Mouse (Mus musculus): ENCODE measurements around the gene Stambpl1. TPM values are rescaled to one million over a fixed set of nuclear protein-coding genes. Genes with fewer than 3 reads are reported as not detected.

The Stambpl1 gene
- total and polyA plus RNA-seq, 2 experiments from 2014 or later = 19.4 to 21.2 TPM

DNA sequence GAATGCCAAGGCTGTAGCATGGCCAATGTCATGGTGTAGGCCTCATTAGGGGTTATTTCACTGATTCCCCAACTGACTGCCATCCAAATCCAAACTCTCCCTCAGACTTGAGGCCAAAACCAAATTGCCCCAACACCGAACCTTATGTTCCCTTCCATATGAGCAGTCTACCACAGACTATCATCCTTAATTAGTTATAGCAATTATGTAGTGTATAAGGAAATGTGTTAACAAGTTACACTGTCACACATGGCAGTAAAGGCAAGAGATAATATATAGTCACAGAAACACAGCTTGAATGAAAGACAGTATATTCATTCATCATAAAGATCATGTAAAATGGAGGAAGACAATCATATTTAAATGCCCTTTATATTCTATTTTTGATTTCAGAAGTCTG is 81.0 kb downstream of the Stambpl1 start:
- Histone ChIP-seq H3K9me3 (ENCODE audit: low read length) (no peaks in the 10 kb centered on the region), H3K4me1 (ENCODE audit: insufficient read depth, low read length) (no peaks in the 10 kb centered on the region), H3K27me3 (ENCODE audit: insufficient read depth, low read length) (no peaks in the 10 kb centered on the region), H3K4me3 (ENCODE audit: low read length) (no peak overlapping the region), H3K4me2 (ENCODE audit: low read depth, low read length) (no peak overlapping the region), H3K36me3 (ENCODE audit: insufficient read depth, low read length) (no peaks in the 10 kb centered on the region), H3K9ac (replicated peaks; ENCODE audit: low read length) (no peak overlapping the region), H3K27ac (no peak overlapping the region)
- ATAC-seq (no peak), DNase-seq (ENCODE audit: low spot score) (no peak)
- TF ChIP-seq CTCF (IDR thresholded peaks at IDR 0.05; ENCODE audit: low read depth) = no peak
- 95% methylated on average over 1 of the region's 1 CpGs for WGBS

DNA sequence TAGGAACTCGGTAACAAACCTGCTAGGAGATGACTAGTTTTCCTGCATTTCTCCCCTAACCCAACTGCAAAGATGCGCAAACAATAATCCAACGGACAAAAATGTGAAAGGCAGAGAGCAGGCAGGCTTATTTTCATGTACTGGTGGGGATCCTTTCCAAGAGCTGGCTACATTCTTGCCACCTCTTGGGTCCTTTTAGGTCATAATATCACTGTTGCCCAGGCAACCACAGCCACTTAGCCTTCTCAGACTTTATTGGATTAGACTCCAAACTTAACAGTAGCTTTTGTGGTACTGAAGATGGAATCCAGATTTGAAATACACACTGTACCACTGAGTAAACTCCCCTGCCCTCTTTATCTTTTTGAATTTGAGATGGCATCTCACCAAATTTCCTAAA is 86.0 kb downstream of the Stambpl1 start:
- 66% methylated on average over 3 of the region's 3 CpGs for WGBS
- Histone ChIP-seq H3K36me3 (ENCODE audit: insufficient read depth, low read length) (no peaks in the 10 kb centered on the region), H3K9me3 (ENCODE audit: low read length) (no peaks in the 10 kb centered on the region), H3K4me3 (ENCODE audit: low read length) (no peak overlapping the region), H3K4me2 (ENCODE audit: low read depth, low read length) (no peak overlapping the region), H3K4me1 (ENCODE audit: insufficient read depth, low read length) (no peaks in the 10 kb centered on the region), H3K27me3 (ENCODE audit: insufficient read depth, low read length) (no peaks in the 10 kb centered on the region), H3K27ac (no peak overlapping the region), H3K9ac (replicated peaks; ENCODE audit: low read length) (no peak overlapping the region)
- ATAC-seq (no peak), DNase-seq (ENCODE audit: low spot score) (no peak)
- no peak for TF ChIP-seq CTCF (IDR thresholded peaks at IDR 0.05; ENCODE audit: low read depth)

DNA sequence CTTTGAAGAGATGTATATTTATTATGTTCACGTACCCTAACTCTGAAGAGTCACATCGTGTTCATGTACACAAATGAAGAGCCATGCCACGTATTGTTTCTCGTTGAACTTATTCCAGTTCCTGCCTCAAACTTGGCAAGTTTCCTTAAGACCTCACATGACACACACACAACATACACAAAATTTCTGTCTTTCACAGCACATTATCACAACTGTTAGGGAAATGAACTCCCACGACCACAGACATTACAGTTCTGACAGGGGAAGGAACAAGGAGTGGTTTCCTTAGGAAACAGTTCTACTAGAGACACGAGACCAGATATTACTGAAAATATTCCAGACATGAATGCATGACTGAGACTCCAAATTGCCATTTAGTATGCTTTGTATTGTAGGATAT is 91.6 kb downstream of the Stambpl1 start:
- no peaks in the 10 kb centered on the region for H3K27me3 ChIP-seq (ENCODE audit: insufficient read depth, low read length)
- H3K27ac ChIP-seq = no peak overlapping the region
- H3K9me3 ChIP-seq (ENCODE audit: low read length) = no peaks in the 10 kb centered on the region
- no peak overlapping the region for H3K9ac ChIP-seq (replicated peaks; ENCODE audit: low read length)
- 69% methylated on average over 6 of the region's 6 CpGs for WGBS
- H3K4me3 ChIP-seq (ENCODE audit: low read length) = no peak overlapping the region
- no peak overlapping the region for H3K4me2 ChIP-seq (ENCODE audit: low read depth, low read length)
- H3K4me1 ChIP-seq (ENCODE audit: insufficient read depth, low read length) = no peaks in the 10 kb centered on the region
- no peak for DNase-seq (ENCODE audit: low spot score)
- no peak for TF ChIP-seq CTCF (IDR thresholded peaks at IDR 0.05; ENCODE audit: low read depth)
- H3K36me3 ChIP-seq (ENCODE audit: insufficient read depth, low read length) = no peaks in the 10 kb centered on the region
- ATAC-seq = no peak

DNA sequence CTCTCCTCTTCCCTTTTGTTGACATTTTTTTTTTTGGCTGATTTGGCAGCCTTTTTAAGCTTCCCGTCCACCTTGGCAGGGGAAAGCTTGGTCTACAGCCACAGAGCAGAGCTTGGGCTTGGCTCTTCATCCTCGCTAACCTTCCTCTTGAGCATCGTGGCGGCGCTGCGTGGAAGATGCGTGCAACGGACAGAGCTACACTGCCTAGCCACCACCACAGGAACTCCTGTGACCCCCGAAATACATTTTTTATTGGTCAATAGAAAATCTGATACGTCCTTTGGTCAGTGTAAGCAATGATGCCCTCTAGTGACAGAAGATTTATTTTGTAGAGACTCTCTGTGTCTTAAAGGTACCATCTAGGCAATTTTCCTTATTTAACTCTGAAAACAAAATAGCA is 92.4 kb downstream of the Stambpl1 start:
- Histone ChIP-seq H3K9me3 (ENCODE audit: low read length) (no peaks in the 10 kb centered on the region), H3K27me3 (ENCODE audit: insufficient read depth, low read length) (no peaks in the 10 kb centered on the region), H3K4me1 (ENCODE audit: insufficient read depth, low read length) (no peaks in the 10 kb centered on the region), H3K4me3 (ENCODE audit: low read length) (no peak overlapping the region), H3K27ac (no peak overlapping the region), H3K4me2 (ENCODE audit: low read depth, low read length) (peak overlapping the region; percentile 19), H3K9ac (replicated peaks; ENCODE audit: low read length) (no peak overlapping the region), H3K36me3 (ENCODE audit: insufficient read depth, low read length) (no peaks in the 10 kb centered on the region)
- peak; percentile 37 for DNase-seq (ENCODE audit: low spot score)
- WGBS = 52% methylated on average over 10 of the region's 10 CpGs
- TF ChIP-seq CTCF (IDR thresholded peaks at IDR 0.05; ENCODE audit: low read depth) = peak; percentile 48
- no peak for ATAC-seq

DNA sequence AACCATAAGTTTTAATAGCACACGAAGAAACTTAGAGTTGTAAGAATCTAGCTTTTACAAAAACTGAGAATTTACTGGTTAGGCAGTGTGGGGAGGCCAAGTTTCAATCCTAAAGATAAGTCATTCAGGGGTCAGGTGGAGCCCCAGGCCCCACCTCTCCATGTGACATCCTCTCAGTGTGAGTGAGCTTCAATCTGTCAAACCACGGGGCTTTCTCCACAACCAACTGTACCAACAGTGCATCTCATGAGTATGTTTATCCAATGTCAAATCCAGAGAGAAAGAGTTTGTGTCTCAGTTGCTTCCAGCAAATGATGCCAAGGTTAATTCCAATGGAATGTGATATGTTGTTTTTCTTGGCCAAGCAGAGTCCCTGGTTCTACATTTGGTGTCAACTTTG is 92.8 kb downstream of the Stambpl1 start:
- H3K4me3 ChIP-seq (ENCODE audit: low read length) = no peak overlapping the region
- H3K36me3 ChIP-seq (ENCODE audit: insufficient read depth, low read length) = no peaks in the 10 kb centered on the region
- no peak overlapping the region for H3K9ac ChIP-seq (replicated peaks; ENCODE audit: low read length)
- no peaks in the 10 kb centered on the region for H3K27me3 ChIP-seq (ENCODE audit: insufficient read depth, low read length)
- no peak for TF ChIP-seq CTCF (IDR thresholded peaks at IDR 0.05; ENCODE audit: low read depth)
- 73% methylated on average over 2 of the region's 2 CpGs for WGBS
- H3K4me1 ChIP-seq (ENCODE audit: insufficient read depth, low read length) = no peaks in the 10 kb centered on the region
- DNase-seq (ENCODE audit: low spot score) (no peak), ATAC-seq (no peak)
- H3K4me2 ChIP-seq (ENCODE audit: low read depth, low read length) = no peak overlapping the region
- H3K9me3 ChIP-seq (ENCODE audit: low read length) = no peaks in the 10 kb centered on the region
- H3K27ac ChIP-seq = no peak overlapping the region

DNA sequence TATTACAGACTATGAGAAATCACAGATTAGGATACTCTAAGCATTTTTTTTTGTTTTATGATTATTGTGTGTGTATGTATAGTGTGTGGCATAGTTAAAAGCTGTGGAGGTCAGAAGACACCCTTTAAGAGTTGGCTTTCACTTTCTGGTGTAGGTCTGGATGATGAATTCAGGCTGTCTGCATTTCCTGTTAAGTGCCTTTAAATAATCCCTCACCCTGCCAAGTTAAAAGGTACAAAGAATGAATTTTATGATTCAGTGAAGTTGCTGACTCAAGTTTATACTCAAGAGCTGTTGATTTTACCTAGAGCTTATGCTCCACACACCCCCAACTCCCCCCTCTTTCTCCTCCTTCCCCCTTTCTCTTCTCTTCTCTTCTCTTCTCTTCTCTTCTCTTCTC is 95.2 kb downstream of the Stambpl1 start:
- ATAC-seq = no peak
- Histone ChIP-seq H3K4me3 (ENCODE audit: low read length) (no peak overlapping the region), H3K4me2 (ENCODE audit: low read depth, low read length) (no peak overlapping the region), H3K27me3 (ENCODE audit: insufficient read depth, low read length) (no peaks in the 10 kb centered on the region), H3K4me1 (ENCODE audit: insufficient read depth, low read length) (no peaks in the 10 kb centered on the region), H3K36me3 (ENCODE audit: insufficient read depth, low read length) (no peaks in the 10 kb centered on the region), H3K27ac (no peak overlapping the region), H3K9me3 (ENCODE audit: low read length) (no peaks in the 10 kb centered on the region), H3K9ac (replicated peaks; ENCODE audit: low read length) (no peak overlapping the region)
- no peak for TF ChIP-seq CTCF (IDR thresholded peaks at IDR 0.05; ENCODE audit: low read depth)
- no peak for DNase-seq (ENCODE audit: low spot score)

DNA sequence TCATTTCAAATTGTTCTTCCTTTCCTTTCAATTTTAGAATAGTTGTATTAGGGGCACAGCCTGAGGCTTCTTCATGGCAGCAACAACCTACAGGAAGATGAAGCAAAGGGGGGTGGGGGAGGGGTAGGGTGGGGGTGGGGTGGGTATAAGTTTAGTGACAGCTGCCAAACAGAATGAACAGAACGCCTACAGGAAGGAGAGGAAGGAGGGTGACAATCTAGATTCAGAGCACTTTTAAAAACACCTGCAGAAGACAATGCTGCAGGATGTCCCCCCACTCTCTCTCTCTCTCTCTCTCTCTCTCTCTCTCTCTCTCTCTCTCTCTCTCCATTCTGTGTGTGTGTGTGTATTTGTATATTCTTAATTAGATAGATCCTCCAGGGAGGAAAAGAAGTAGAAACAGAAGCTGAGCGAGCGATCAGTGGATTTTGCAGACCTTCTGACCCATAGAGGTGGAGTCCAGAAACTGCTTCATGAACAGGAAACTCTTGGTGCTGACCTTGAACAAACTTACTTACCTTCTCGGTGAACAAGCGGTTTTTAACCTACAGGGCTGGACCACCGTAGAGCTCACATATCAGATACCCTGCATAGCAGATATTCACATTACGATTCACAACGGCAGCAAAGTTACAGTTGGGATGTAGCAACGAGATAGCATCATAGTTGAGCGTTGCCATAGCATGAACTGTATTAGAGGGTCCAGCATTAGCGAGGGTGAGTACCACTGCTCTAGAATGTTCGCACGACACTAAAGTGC is 95.8 kb downstream of the Stambpl1 start:
- no peaks in the 10 kb centered on the region for H3K9me3 ChIP-seq (ENCODE audit: low read length)
- 86% methylated on average over 13 of the region's 13 CpGs for WGBS

More for the DNA sequence above, 95.8 kb downstream of the Stambpl1 start:
- no peaks in the 10 kb centered on the region for H3K36me3 ChIP-seq (ENCODE audit: insufficient read depth, low read length)
- no peak overlapping the region for H3K9ac ChIP-seq (replicated peaks; ENCODE audit: low read length)
- no peaks in the 10 kb centered on the region for H3K27me3 ChIP-seq (ENCODE audit: insufficient read depth, low read length)
- H3K27ac ChIP-seq = no peak overlapping the region
- no peaks in the 10 kb centered on the region for H3K4me1 ChIP-seq (ENCODE audit: insufficient read depth, low read length)
- no peak for DNase-seq (ENCODE audit: low spot score)
- TF ChIP-seq CTCF (IDR thresholded peaks at IDR 0.05; ENCODE audit: low read depth) = no peak
- H3K4me3 ChIP-seq (ENCODE audit: low read length) = no peak overlapping the region
- no peak overlapping the region for H3K4me2 ChIP-seq (ENCODE audit: low read depth, low read length)
- ATAC-seq = no peak

Measured in hindbrain, postnatal 0 days (tissue).